Mouse (Mus musculus) kidney, postnatal 0 days (tissue): ENCODE measurements around the gene Olfr49. TPM values are rescaled to one million over a fixed set of nuclear protein-coding genes. Genes with fewer than 3 reads are reported as not detected.

Experiments used
- ATAC-seq: fragments of 200-750 bp; cut with Nextera tagmentation; replicated peaks from 2 replicates; pipeline ENCODE4 v1.8.0; 2017; ENCODE audit warnings: low read depth, moderate number of reproducible peaks, moderate TSS enrichment, moderate library complexity; ENCODE audit not compliant: low FRiP score
- DNase-seq: peaks from one replicate; pipeline ENCODE4 v3.0.0-alpha.2; 2016; ENCODE audit warnings: low spot score
- H3K27ac ChIP-seq: fragments of 300-500 bp; sonication (generic); 2 replicates; pipeline ENCODE4 v1.5.1; 2014; ENCODE audit warnings: mild to moderate bottlenecking
- H3K27me3 ChIP-seq: fragments of 300-500 bp; sonication (generic); 2 replicates; pipeline ENCODE4 v1.6.1; 2014; ENCODE audit warnings: low read length, mixed read lengths; ENCODE audit not compliant: insufficient read depth
- H3K36me3 ChIP-seq: fragments of 300-500 bp; sonication (generic); 2 replicates; pipeline ENCODE4 v1.6.1; 2014; ENCODE audit warnings: low read length, mixed read lengths; ENCODE audit not compliant: insufficient read depth
- H3K4me1 ChIP-seq: fragments of 300-500 bp; sonication (generic); replicated peaks from 2 replicates; pipeline ENCODE4 v1.6.1; 2014; ENCODE audit warnings: antibody characterized with exemption, low read length, mixed read lengths; ENCODE audit not compliant: insufficient read depth
- H3K4me2 ChIP-seq: fragments of 300-500 bp; sonication (generic); 2 replicates; pipeline ENCODE4 v1.6.1; 2014; ENCODE audit warnings: mild to moderate bottlenecking, low read length, moderate library complexity, mixed read lengths
- H3K4me3 ChIP-seq: fragments of 300-500 bp; sonication (generic); replicated peaks from 2 replicates; pipeline ENCODE4 v1.5.1; 2014; ENCODE audit warnings: low read depth, low read length
- H3K9ac ChIP-seq: fragments of 300-500 bp; sonication (generic); 2 replicates; pipeline ENCODE4 v1.6.1; 2014; ENCODE audit warnings: low read depth, low read length
- H3K9me3 ChIP-seq: fragments of 300-500 bp; sonication (generic); replicated peaks from 2 replicates; pipeline ENCODE4 v1.6.1; 2016; ENCODE audit warnings: low read length, inconsistent platforms, mixed read lengths
- CTCF ChIP-seq: IDR thresholded peaks from 2 replicates; pipeline ENCODE4 v1.5.1; 2016; ENCODE audit warnings: antibody characterized with exemption, low read depth, mild to moderate bottlenecking, moderate library complexity
- WGBS: fragments of 180-500 bp; shearing (Covaris S2); extraction: QIAGEN DNeasy Blood & Tissue Kit; methylation state at CpG from one replicate; pipeline ENCODE4 v1.1.7; 2014; 5-methylcytosine and 5-hydroxymethylcytosine counted together
- polyA plus RNA-seq: library from polyadenylated mRNA; unstranded; fragments of >200 nt; fragmentation: Nextera tagmentation; extraction: Ambion mirVana; gene quantifications from 2 replicates; pipeline ENCODE4 v1.2.1, GENCODE M21; 2015

Gene Olfr49
- polyA plus RNA-seq, 1 experiment from 2014 or later = not detected

- H3K27me3 ChIP-seq = no peaks in the 10 kb centered on the region
- no peak for TF ChIP-seq CTCF
- H3K9me3 ChIP-seq = no peaks in the 10 kb centered on the region
- peaks cover 17% of the 10 kb centered on the region; the same call in 1 of the 2 replicates for H3K36me3 ChIP-seq
- no peak overlapping the region for H3K9ac ChIP-seq
- ATAC-seq (no peak), DNase-seq (no peak)
- 72% methylated on average over 3 of the region's 3 CpGs for whole genome bisulfite sequencing
- H3K4me2 ChIP-seq = no peak overlapping the region
- no peak overlapping the region for H3K4me3 ChIP-seq
- H3K4me1 ChIP-seq = no peaks in the 10 kb centered on the region
- no peak overlapping the region for H3K27ac ChIP-seq
Observed at GRCm38 (mm10) chr14:54271976-54272606, 12.6 kb downstream of the Olfr49 start.

- Histone ChIP-seq H3K9me3 (no peaks in the 10 kb centered on the region), H3K36me3 (peaks cover 27% of the 10 kb centered on the region; the same call in 1 of the 2 replicates), H3K27me3 (no peaks in the 10 kb centered on the region), H3K4me1 (no peaks in the 10 kb centered on the region), H3K27ac (no peak overlapping the region), H3K4me3 (no peak overlapping the region), H3K4me2 (no peak overlapping the region), H3K9ac (no peak overlapping the region)
- DNase-seq (no peak), ATAC-seq (no peak)
- TF ChIP-seq CTCF = no peak
- 84% methylated on average over 3 of the region's 3 CpGs for WGBS
Observed at GRCm38 (mm10) chr14:54270413-54270812, 14.3 kb downstream of the Olfr49 start.

GRCm38 (mm10) chr14:54269566-54269965 is 15.2 kb downstream of the Olfr49 start:
- no peak overlapping the region for H3K9ac ChIP-seq
- H3K27me3 ChIP-seq = no peaks in the 10 kb centered on the region
- H3K27ac ChIP-seq = no peak overlapping the region
- no peak for DNase-seq
- no peaks in the 10 kb centered on the region for H3K4me1 ChIP-seq
- H3K4me3 ChIP-seq = no peak overlapping the region
- peaks cover 32% of the 10 kb centered on the region; the same call in 1 of the 2 replicates for H3K36me3 ChIP-seq
- ATAC-seq = no peak
- no peaks in the 10 kb centered on the region for H3K9me3 ChIP-seq
- TF ChIP-seq CTCF = no peak
- no peak overlapping the region for H3K4me2 ChIP-seq
- WGBS = 89% methylated on average over 3 of the region's 3 CpGs

- no peak overlapping the region for H3K4me2 ChIP-seq
- H3K27ac ChIP-seq = no peak overlapping the region
- no peak for TF ChIP-seq CTCF
- no peak overlapping the region for H3K4me3 ChIP-seq
- H3K9me3 ChIP-seq = no peaks in the 10 kb centered on the region
- H3K4me1 ChIP-seq = no peaks in the 10 kb centered on the region
- ATAC-seq (no peak), DNase-seq (no peak)
- no peak overlapping the region for H3K9ac ChIP-seq
- H3K27me3 ChIP-seq = no peaks in the 10 kb centered on the region
- 96% methylated on average over 10 of the region's 10 CpGs for WGBS
- peaks cover 36% of the 10 kb centered on the region; the same call in 1 of the 2 replicates for H3K36me3 ChIP-seq
Observed at GRCm38 (mm10) chr14:54267966-54268365, 16.8 kb downstream of the Olfr49 start.

DNA sequence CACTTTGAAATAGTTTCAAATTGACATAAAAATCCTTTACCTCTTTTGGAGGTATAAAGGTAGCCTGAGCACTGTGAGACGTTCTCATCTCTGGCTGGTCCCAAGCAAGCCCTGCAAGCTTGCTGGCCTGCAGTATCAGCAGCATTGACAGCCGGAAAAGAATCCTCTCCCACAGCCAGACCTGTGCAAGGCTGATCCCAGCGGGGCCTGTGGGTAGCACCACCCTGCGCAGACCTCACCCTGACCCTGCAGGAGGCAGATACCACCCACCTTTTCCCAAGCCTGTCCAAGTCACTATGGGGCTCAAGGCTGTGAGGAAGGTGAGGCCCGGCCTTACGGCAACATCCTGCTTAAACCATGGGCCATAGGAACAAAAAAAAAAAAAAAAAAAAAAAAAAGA is 18.8 kb downstream of the Olfr49 start:
- no peak overlapping the region for H3K9ac ChIP-seq
- peaks cover 42% of the 10 kb centered on the region; the same call in 1 of the 2 replicates for H3K36me3 ChIP-seq
- ATAC-seq (no peak), DNase-seq (no peak)
- 79% methylated on average over 6 of the region's 6 CpGs for WGBS
- H3K4me3 ChIP-seq = no peak overlapping the region
- no peak for TF ChIP-seq CTCF
- no peaks in the 10 kb centered on the region for H3K27me3 ChIP-seq
- H3K4me2 ChIP-seq = no peak overlapping the region
- H3K4me1 ChIP-seq = no peaks in the 10 kb centered on the region
- H3K27ac ChIP-seq = no peak overlapping the region
- H3K9me3 ChIP-seq = no peaks in the 10 kb centered on the region

DNA sequence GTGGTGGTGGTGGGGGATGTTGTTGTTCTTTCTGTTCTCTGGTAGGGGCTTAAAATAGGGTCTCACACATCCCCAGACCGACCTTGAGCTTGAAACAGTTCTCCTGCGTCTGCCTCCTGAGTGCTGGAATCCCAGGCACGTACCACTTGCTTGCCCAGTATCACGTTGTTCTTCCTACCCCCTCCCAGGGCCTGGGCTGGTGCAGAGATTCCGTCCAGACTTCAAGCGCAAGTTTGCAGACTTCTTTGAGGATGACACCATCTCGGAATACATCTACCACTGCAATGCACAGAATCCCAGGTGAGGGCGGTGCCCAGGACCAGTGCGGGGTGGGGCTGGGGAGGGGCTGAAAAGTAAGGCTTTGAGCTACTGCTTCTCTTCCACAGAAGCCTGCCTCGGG is 19.6 kb downstream of the Olfr49 start:
- 67% methylated on average over 10 of the region's 10 CpGs for WGBS
- no peak for ATAC-seq
- H3K4me1 ChIP-seq = no peaks in the 10 kb centered on the region; the same call in 1 of the 2 replicates
- H3K9ac ChIP-seq = no peak overlapping the region
- H3K36me3 ChIP-seq = peaks cover 42% of the 10 kb centered on the region; the same call in 1 of the 2 replicates
- H3K27ac ChIP-seq = no peak overlapping the region
- H3K4me2 ChIP-seq = no peak overlapping the region
- no peak for TF ChIP-seq CTCF
- no peaks in the 10 kb centered on the region for H3K9me3 ChIP-seq
- no peak for DNase-seq
- no peak overlapping the region for H3K4me3 ChIP-seq
- H3K27me3 ChIP-seq = no peaks in the 10 kb centered on the region
